Mouse (Mus musculus): ENCODE data around the gene 4833439L19Rik.
A peak's percentile ranks its signal among the peaks of the same experiment; 100 is the strongest.

4833439L19Rik gene

DNA sequence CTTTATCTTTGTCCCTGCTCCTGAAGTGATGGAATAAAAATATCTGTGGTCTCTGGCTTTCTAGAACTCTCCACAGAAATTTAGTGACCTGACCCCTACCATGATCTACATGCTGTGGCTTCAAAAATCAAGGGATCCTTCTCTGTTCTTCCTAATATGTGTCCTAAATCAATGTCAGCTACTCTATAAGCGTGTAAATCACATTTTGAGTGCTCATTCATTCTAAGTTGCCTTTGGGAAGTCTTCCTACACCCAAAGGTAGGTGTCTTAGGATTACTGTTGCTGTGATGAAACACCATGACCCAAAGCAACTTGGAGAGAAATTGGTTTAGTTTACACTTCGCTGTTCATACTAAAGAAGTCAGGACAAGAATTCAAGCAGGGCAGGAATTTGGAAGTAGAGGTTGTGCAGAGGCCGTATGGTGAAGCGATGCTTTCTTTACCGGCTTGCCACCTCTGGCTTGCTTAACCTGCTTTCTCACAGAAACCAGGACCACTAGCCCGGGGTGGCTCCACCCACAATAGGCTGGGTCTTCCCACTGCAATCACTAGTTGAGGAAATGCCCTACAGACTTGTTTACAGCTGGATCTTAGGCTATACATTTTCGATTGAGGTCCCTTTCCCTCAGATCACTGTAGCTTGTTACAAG lies 60.5 kb downstream of the 4833439L19Rik start:
- DNase-seq = no peak

DNA sequence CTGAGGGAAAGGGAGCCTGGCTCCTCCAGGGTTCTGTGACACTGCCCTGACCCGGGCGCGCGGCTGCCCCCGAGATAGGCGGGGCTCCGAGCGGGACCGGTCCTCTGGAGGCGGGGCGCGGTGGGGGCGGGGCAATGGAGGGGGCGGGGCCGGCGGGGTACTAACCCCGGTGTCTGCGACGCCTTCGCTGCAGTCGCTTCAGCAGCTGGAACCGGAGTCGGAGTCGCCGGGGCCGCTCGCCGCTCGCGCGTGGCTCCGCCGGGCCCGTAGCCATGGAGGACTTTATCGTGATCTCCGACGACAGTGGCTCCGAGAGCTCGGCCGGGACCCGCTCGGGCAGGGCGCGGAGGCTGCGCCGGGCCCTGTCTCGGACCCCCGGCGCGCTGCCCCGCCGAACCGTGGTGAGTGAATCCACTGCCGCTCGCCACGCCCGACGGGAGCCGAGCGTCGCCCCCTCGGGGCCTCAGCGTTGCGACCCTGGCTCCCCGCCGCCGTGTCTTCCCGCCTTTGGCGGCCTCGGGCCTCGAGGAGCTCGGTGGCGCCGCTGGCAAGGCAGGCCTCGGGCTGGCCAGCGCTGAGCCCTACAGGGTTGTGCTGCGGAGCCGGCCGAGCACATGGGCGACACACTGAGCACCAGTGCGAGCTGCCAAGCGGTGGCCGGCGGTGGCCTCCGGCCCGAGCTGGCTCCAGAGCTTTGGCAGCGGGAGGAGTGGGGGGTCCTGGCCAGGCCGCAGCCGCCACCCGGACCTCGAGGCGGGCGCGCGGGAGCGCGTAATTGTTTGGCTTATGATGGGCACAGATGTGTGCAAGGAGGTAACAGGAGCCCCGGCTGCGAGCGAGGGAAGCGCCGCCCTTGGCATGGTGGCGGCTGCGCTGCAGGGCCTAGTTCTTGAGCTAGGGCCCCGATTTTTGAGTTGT lies 61.4 kb downstream of the 4833439L19Rik start, which contains the start of gene Simc1:
Gene Simc1 (plus strand): TSS at position 176 of the 918 bp plus-strand sequence.
- DNase-seq = peak; percentile 68

DNA sequence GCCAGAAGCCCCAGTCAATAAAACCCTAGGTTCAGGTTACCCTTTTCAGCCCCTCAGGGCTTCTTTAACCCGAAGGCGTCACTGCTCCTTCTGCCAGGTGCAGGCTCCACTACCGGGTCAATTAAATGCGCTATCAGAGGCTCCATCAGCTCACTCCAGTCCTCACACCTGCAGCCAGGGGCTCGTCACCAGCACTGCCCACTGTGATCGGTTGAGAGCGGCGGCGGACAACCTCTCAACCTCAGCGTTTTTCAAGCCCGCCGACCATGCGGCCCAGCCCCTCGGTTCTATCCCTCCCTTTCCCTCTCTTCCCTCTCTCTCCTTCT lies 62.0 kb downstream of the 4833439L19Rik start:
- no peak for DNase-seq

DNA sequence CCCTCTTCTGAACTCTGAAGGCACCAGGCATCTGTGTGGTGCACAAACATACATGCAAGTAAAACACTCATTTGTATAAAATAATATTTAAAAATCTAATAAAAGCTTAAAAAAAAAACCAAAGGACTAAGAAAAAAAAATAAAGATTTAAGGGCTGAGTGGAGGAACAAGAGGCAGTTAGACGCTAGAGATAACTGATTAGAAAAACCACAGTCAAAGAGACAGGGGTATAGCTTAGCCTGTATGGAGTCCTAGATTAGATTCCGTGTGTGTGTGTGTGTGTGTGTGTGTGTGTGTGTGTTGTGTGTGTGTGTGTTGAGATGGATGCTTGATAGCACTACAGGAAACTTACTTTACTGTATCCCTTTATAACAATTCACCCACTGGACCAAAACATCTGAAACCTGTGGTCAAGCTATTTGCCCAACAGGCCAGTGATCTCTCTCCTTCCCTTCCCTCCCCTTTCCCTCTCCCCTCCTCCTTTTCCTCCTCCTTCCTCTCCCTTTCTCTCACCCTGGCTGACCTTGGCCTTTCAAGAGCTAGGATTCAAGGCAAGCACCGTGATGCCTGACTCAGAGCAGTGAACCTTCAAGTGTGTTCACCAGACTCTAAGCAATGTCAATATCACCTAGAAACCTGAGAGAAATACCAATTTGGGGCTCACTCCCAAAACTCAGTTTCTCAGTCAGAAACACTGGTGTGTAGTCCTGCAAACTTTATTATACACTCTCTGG lies 63.1 kb downstream of the 4833439L19Rik start:
- DNase-seq = no peak

DNA sequence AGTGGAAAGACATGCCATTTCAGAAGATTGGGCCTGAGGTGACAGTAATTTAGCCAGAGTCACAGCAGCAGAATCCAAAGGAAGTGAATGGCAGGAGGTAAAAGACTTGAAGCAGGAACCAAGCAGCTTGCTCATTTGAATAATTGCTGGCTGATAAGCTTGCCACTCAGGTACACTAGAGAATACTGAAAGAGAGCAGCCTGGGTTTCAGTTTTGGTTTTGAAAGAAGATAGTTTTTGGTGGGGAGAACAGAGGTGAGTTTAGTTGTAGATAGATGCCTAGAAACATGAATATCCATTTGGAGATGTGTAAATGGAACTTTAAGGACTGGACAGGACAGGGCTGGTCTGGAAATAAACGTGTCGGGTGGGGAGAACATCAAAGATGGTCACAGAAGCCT lies 63.9 kb downstream of the 4833439L19Rik start:
- DNase-seq = no peak

All from right cerebral cortex, postnatal 25 days (tissue).